Mouse (Mus musculus) intestine, embryonic 15.5 days (tissue): ENCODE results near the gene C8b. TPM values are rescaled to one million over a fixed set of nuclear protein-coding genes. Genes with fewer than 3 reads are reported as not detected.

Source experiments
- ATAC-seq: fragments of 200-750 bp; cut with Nextera tagmentation; 2 replicates; pipeline ENCODE4 v1.8.0; 2017; ENCODE audit warnings: moderate TSS enrichment, moderate library complexity
- H3K27ac ChIP-seq: fragments of 300-500 bp; sonication (generic); 2 replicates; pipeline ENCODE4 v1.5.1; 2015; ENCODE audit warnings: mild to moderate bottlenecking, inconsistent platforms
- H3K27me3 ChIP-seq: fragments of 300-500 bp; sonication (generic); replicated peaks from 2 replicates; pipeline ENCODE4 v1.6.1; 2015; ENCODE audit warnings: inconsistent platforms
- H3K36me3 ChIP-seq: fragments of 300-500 bp; sonication (generic); 2 replicates; pipeline ENCODE4 v1.6.1; 2015; ENCODE audit warnings: inconsistent platforms
- H3K4me1 ChIP-seq: fragments of 300-500 bp; sonication (generic); replicated peaks from 2 replicates; pipeline ENCODE4 v1.6.1; 2015; ENCODE audit warnings: inconsistent platforms
- H3K4me2 ChIP-seq: fragments of 300-500 bp; sonication (generic); replicated peaks from 2 replicates; pipeline ENCODE4 v1.6.1; 2015; ENCODE audit warnings: mild to moderate bottlenecking, inconsistent platforms
- H3K4me3 ChIP-seq: fragments of 300-500 bp; sonication (generic); replicated peaks from 2 replicates; pipeline ENCODE4 v1.5.1; 2015; ENCODE audit warnings: inconsistent platforms
- H3K9ac ChIP-seq: fragments of 300-500 bp; sonication (generic); 2 replicates; pipeline ENCODE4 v1.6.1; 2015; ENCODE audit warnings: inconsistent platforms
- H3K9me3 ChIP-seq: fragments of 300-500 bp; sonication (generic); 2 replicates; pipeline ENCODE4 v1.6.1; 2016; ENCODE audit warnings: inconsistent platforms
- WGBS: fragments of 180-500 bp; shearing (Covaris S2); methylation state at CpG from one replicate; pipeline ENCODE4 v1.1.7; 2015; 5-methylcytosine and 5-hydroxymethylcytosine counted together
- polyA plus RNA-seq: library from polyadenylated mRNA; unstranded; fragments of >200 nt; fragmentation: Nextera tagmentation; extraction: Ambion mirVana; gene quantifications from 2 replicates; pipeline ENCODE4 v1.2.1, GENCODE M21; 2015

Gene C8b
- 0.52 and 0.81 TPM in 2 replicates for polyA plus RNA-seq

DNA sequence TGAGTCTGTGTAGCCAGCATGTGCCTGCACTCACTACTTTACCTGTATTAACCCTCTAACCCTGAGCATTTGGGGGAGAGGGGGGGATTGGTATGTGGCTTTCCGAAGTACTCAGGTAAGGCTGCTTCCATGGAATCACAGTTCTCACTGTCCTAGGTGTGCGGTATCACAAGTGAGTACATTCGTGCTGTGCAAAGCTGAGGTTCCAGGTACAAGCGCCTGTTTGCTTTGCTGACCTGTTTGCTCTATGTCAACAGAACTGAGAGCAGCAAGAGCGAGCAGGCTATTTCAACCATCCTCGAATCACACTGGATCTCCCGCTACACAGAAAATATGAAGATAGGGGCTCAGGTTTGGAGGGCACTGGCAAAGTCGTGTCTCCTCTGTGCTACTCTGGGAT, at the start of gene C8b:
Gene C8b, plus strand, starts transcription at position 253 of the 400 bp plus-strand sequence.
- Histone ChIP-seq H3K27ac (no peak within 1 kb of the TSS), H3K4me1 (no peaks in the 10 kb centered on the region), H3K9me3 (no peaks in the 10 kb centered on the region), H3K36me3 (no peaks in the 10 kb centered on the region), H3K4me2 (no peak within 1 kb of the TSS), H3K27me3 (no peaks in the 10 kb centered on the region), H3K4me3 (no peak within 1 kb of the TSS), H3K9ac (no peak within 1 kb of the TSS)
- ATAC-seq, result no peak
- 73% methylated on average over 8 of the region's 8 CpGs for WGBS

DNA sequence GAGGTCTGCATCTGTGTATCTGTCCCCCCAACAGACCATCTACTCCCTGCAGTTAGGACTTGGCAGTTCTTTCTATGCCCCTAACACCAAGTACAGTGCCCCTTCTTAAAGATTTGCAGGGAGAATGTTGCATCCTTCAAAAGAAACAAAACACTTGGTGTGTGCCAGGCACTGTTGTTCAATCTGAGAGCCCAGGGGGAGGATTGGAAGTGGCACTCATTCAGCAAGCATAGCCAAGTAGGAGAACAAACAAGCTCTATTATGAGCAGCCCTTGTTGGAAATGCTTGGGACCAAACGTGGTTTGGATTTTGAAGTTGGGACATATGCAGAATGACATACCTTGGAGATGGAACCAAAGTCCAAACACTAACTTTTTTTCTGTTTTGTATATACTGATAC, 49.6 kb upstream of the C8b start:
- no peaks in the 10 kb centered on the region for H3K36me3 ChIP-seq
- 0 out of 2 replicates have a peak, but pooled peaks cover 9% of the 10 kb centered on the region for H3K4me1 ChIP-seq
- no peak overlapping the region for H3K4me3 ChIP-seq
- WGBS, result 69% methylated on average over 1 of the region's 1 CpGs
- no peak for ATAC-seq
- no peak overlapping the region for H3K4me2 ChIP-seq
- no peaks in the 10 kb centered on the region for H3K9me3 ChIP-seq
- H3K27me3 ChIP-seq, result no peaks in the 10 kb centered on the region
- H3K9ac ChIP-seq, result no peak overlapping the region
- no peak overlapping the region for H3K27ac ChIP-seq

DNA sequence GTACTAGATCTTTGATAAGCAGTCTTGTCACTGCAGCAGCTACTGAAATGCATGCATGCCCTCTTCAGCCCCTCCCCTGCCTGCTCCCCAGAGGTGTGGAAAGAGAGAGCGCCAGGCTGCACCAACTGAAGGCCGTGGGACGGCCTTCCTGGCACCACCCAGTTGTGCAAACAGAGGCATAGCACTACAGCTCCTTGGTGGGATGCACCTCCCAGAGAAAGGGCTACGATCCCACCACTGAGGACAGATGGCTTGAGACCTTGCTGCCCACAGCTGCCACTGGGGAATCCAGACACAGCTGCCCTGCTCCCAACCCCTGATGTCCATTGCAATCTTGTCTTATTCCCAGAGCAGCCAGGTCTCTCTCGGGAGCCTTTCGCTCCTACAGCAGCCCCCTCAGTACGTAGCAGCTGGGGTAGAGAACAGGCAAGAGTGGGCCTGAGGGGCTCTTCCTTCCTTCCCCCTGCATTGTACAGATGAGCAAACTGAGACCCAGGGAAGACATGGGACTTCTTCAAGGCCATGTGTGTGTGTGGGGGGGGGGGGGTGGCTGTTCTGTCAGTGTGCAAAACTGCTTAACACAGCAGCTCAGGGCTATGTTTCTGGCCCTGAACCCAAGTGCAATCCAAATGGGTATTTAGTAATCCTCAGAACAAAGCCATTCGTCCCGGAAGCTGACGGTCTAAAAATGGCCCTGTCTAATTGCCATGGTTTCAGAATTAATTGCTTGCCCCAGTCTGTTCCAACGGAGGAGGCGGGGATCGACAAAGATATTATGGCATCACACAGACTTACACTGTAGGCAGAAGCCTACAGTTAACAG, 46.9 kb upstream of the C8b start:
- no peaks in the 10 kb centered on the region for H3K9me3 ChIP-seq
- 0 out of 2 replicates have a peak, but pooled peaks cover 9% of the 10 kb centered on the region for H3K4me1 ChIP-seq
- H3K9ac ChIP-seq, result no peak overlapping the region
- no peak overlapping the region for H3K27ac ChIP-seq
- WGBS, result 49% methylated on average over 13 of the region's 13 CpGs
- no peaks in the 10 kb centered on the region for H3K27me3 ChIP-seq
- H3K36me3 ChIP-seq, result no peaks in the 10 kb centered on the region
- ATAC-seq, result peak; percentile 81
- H3K4me3 ChIP-seq, result no peak overlapping the region
- 0 out of 2 replicates have a peak overlapping the region, but pooled peaks have one; percentile 14 for H3K4me2 ChIP-seq

DNA sequence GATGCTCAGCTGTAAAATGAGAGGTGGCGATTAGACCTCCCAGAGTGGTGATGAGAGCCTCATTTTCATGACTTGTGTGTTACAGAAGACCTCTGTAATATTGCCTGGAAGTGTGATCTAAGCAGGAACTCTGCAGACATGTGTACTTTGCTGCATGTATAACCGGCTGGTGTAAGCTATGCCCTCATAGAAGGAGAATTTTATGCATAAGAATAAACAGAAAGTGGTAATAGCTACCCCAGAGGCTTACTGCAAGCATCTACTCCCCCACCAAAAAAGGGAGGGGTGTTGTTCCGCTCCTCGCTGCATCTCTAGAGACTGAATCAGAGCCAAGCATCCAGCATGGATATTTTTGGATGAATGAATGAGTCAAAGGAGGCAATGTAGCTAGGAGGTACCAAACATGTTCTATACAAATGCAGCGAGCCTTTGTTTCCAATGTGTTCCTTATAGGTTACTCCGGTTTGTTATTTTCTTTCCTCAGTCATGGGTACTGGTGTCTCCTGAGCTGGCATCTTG, 42.5 kb upstream of the C8b start:
- Histone ChIP-seq H3K27me3 (no peaks in the 10 kb centered on the region), H3K9ac (no peak overlapping the region), H3K9me3 (no peaks in the 10 kb centered on the region), H3K36me3 (no peaks in the 10 kb centered on the region), H3K27ac (no peak overlapping the region), H3K4me3 (no peak overlapping the region), H3K4me2 (no peak overlapping the region), H3K4me1 (0 out of 2 replicates have a peak, but pooled peaks cover 6% of the 10 kb centered on the region)
- ATAC-seq, result no peak
- 77% methylated on average over 6 of the region's 6 CpGs for WGBS

DNA sequence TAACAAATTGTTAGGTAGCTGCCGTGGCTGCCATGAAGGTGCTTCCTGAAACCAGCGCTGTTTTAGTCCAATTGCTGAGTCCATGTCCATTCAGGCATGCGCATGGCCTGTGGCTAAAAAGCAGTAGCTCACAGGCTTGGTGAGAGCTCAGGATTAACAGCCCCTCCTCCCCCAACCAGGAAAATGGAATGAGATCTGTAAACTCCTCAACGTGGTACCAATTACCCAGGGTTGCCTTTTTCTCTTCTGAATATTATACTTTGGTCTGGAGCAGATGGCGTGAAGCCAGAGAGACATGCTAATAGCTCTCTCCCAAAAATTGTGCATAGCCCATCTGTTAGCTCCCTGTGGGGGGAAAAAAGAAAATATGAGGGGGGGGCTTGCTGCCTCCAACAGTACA, 41.9 kb upstream of the C8b start:
- Histone ChIP-seq H3K4me2 (no peak overlapping the region), H3K27ac (no peak overlapping the region), H3K4me3 (no peak overlapping the region), H3K9me3 (no peaks in the 10 kb centered on the region), H3K36me3 (no peaks in the 10 kb centered on the region), H3K4me1 (no peaks in the 10 kb centered on the region), H3K9ac (no peak overlapping the region), H3K27me3 (no peaks in the 10 kb centered on the region)
- 70% methylated on average over 5 of the region's 5 CpGs for WGBS
- no peak for ATAC-seq

DNA sequence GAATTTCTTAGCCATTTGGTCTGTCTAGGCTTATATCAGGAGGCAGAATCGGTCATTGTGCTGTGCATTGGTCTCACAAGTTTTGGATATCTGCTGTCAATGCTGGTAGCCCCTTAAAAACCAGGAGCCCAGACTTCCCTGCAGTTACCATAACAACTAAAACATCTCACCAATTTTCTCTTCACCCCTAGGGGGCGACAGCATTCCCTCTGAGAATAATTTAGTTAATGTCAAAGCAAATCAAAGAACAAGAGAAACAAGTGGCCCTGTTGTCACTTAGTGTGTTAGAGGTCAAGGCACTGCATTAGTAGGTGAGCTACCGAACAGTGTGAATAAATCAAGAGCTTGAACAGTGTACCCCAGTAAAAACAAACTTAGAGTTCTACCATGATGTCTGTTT, 40.4 kb upstream of the C8b start:
- Histone ChIP-seq H3K9ac (no peak overlapping the region), H3K4me1 (no peaks in the 10 kb centered on the region), H3K4me2 (no peak overlapping the region), H3K4me3 (no peak overlapping the region), H3K27me3 (no peaks in the 10 kb centered on the region), H3K27ac (no peak overlapping the region), H3K9me3 (no peaks in the 10 kb centered on the region), H3K36me3 (no peaks in the 10 kb centered on the region)
- WGBS, result 53% methylated on average over 3 of the region's 3 CpGs
- no peak for ATAC-seq

DNA sequence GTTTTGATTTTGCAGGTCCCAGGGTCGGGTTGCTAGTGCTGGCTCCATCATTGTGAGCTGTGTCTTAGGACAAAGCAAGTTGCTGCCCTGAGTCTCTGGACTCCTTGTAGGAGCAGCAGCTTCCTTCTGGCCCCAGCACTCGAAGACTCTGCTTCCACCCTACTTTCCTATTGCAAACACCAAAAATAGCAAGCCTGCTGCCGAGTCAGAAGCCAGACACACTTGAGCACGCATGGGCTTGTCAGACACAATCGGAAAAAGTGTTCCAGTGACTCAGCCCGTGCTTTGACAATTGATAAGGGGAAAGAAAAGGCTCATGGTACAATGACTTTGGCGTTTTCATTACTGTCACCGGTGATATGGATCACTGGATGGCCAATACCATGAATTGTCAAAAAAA, 36.9 kb upstream of the C8b start:
- Histone ChIP-seq H3K4me2 (no peak overlapping the region), H3K4me1 (no peaks in the 10 kb centered on the region), H3K36me3 (no peaks in the 10 kb centered on the region), H3K9me3 (no peaks in the 10 kb centered on the region), H3K4me3 (no peak overlapping the region), H3K27me3 (no peaks in the 10 kb centered on the region), H3K27ac (no peak overlapping the region), H3K9ac (no peak overlapping the region)
- no peak for ATAC-seq
- WGBS, result 79% methylated on average over 8 of the region's 8 CpGs

DNA sequence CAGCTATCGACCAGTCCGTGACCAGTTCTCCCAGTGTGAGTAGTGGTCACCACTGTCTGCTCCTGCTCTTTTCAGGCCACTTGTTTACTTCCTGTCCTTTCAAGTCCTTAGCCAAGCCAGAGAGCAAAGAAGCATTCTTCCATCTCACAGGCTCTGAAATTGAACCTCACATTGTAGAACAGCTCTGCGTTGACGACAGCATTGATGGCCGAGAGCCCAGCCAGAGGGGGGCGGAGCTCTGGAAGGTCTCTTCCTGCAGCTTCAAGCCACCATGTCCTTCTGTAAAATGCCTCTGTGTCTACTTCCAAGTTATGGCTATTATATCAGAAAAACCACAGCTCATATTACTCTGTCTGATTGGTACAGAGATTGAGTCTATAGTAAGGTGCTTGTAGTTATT, 19.6 kb upstream of the C8b start:
- H3K4me3 ChIP-seq, result no peak overlapping the region
- no peak for ATAC-seq
- WGBS, result 60% methylated on average over 6 of the region's 6 CpGs

DNA sequence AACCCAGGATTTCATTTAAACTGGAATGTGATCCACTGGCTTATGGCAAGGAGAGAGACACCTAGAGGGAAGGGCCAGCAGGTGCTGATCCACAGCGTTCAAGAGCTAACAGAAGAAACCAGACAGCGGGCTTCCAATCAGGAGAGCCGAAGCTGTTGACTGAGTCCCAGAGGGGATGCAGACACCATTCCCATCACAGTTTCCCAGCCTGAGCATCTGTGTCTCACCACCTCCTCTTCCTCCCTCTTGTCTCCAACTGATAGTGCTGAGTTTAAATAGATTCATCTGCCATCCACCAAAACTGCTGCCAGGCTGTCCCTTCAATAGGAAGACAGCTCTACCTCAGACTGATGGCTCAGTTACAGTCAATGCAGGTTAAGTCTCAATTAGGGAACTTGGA, 12.0 kb upstream of the C8b start:
- WGBS, result 71% methylated on average over 3 of the region's 3 CpGs
- no peak overlapping the region for H3K27ac ChIP-seq
- H3K36me3 ChIP-seq, result no peaks in the 10 kb centered on the region
- H3K9me3 ChIP-seq, result no peaks in the 10 kb centered on the region
- no peaks in the 10 kb centered on the region for H3K27me3 ChIP-seq
- no peak overlapping the region for H3K9ac ChIP-seq
- no peak for ATAC-seq
- H3K4me2 ChIP-seq, result no peak overlapping the region
- no peak overlapping the region for H3K4me3 ChIP-seq
- H3K4me1 ChIP-seq, result no peaks in the 10 kb centered on the region

More for the DNA sequence above, 19.6 kb upstream of the C8b start:
- no peaks in the 10 kb centered on the region for H3K4me1 ChIP-seq
- H3K9me3 ChIP-seq, result no peaks in the 10 kb centered on the region
- no peak overlapping the region for H3K9ac ChIP-seq
- H3K4me2 ChIP-seq, result no peak overlapping the region
- H3K27ac ChIP-seq, result no peak overlapping the region
- H3K27me3 ChIP-seq, result no peaks in the 10 kb centered on the region
- no peaks in the 10 kb centered on the region for H3K36me3 ChIP-seq

DNA sequence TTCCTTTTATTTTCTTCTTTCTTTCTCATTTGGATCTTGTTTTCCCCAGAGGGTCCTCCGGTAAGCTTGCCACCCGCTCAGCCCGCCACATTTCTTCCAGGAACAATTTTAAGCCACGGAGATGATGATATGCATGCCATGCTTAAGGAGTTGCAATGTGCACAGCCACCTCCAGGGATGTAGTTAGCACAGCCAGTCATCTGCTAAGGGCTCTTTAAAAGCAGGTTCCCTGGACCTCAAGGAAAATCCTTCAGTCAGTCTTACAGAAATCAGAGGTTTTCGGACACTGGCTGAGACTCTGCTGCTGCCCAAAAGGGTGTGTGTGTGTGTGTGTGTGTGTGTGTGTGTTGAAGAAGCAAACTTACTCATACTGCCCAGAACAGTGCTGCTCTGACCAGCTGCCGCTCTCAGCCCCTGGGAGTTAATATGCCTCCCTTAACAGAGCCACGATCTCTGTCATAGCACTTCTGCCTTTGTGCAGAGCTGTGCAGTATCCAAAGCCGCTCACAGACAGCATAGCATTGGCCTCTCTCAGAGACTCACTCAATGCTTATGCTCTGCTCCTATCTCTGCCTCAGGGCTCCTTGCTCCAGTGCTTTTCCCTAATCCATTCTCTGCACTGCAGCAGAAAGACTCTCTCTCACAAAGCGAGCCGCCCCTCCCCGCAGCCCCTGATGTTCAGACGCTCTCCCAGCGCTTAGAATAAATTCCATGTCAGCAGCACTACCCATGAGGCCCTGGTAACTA, 5.1 kb upstream of the C8b start:
- no peaks in the 10 kb centered on the region for H3K4me1 ChIP-seq
- no peak for ATAC-seq
- H3K9ac ChIP-seq, result no peak overlapping the region
- H3K4me2 ChIP-seq, result no peak overlapping the region
- no peaks in the 10 kb centered on the region for H3K27me3 ChIP-seq
- H3K36me3 ChIP-seq, result no peaks in the 10 kb centered on the region
- H3K4me3 ChIP-seq, result no peak overlapping the region
- H3K9me3 ChIP-seq, result no peaks in the 10 kb centered on the region
- H3K27ac ChIP-seq, result no peak overlapping the region
- WGBS, result 70% methylated on average over 13 of the region's 13 CpGs

DNA sequence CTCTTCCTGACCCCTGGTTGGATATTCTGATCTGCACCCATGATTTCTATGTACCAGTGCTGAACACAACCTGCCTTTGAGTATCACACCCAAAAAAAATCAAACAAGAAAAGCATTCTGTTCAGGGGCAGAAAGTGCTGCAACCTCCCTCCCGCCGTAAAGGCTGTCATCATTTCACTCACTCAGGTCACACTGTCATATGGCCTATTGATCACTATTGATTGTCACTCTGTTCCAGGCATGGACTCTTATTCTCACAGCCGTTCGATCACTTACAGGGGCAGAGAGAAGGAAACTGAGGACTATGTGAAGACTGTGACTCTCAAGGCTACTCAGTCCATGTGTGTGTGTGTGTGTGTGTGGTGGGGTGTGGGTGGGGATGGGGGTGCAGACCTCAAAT, 2.1 kb downstream of the C8b start:
- ATAC-seq, result no peak
- Histone ChIP-seq H3K36me3 (no peaks in the 10 kb centered on the region), H3K9me3 (no peaks in the 10 kb centered on the region), H3K27me3 (no peaks in the 10 kb centered on the region), H3K27ac (no peak overlapping the region), H3K9ac (no peak overlapping the region), H3K4me2 (no peak overlapping the region), H3K4me1 (no peaks in the 10 kb centered on the region), H3K4me3 (no peak overlapping the region)
- 73% methylated on average over 4 of the region's 4 CpGs for WGBS

DNA sequence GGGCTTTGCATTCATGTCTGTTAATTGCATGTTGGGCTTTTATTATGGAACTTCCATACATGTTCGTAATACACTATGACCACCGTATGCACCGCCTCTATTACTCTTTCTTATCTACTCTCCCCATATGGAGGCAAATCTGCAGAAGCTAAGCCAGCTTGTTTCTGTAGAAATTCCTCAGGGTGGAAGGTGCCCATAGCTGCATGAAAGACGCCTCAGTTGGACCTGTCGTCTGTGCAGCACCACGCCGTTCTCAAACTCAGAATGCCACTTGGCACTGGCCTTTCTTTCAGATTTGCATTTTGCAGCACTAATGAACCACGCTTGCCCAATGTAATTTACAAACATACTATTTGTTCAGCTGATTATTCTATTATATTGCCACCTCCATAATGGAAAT, 3.5 kb downstream of the C8b start:
- H3K27ac ChIP-seq, result no peak overlapping the region
- H3K9me3 ChIP-seq, result no peaks in the 10 kb centered on the region
- no peak overlapping the region for H3K9ac ChIP-seq
- H3K27me3 ChIP-seq, result no peaks in the 10 kb centered on the region
- H3K4me2 ChIP-seq, result no peak overlapping the region
- no peaks in the 10 kb centered on the region for H3K36me3 ChIP-seq
- 88% methylated on average over 8 of the region's 8 CpGs for WGBS
- H3K4me3 ChIP-seq, result no peak overlapping the region
- no peak for ATAC-seq
- H3K4me1 ChIP-seq, result no peaks in the 10 kb centered on the region
